Mouse (Mus musculus): Measurements from ENCODE around the gene Aip. TPM values are rescaled to one million over a fixed set of nuclear protein-coding genes. Genes with fewer than 3 reads are reported as not detected.

Gene Aip
- 87.5 and 88.6 TPM in 2 replicates for polyA plus RNA-seq (2015; fragmentation: Nextera tagmentation; extraction: Ambion mirVana)

- peak within 1 kb of the TSS; percentile 78 for H3K9ac ChIP-seq (ENCODE audit: low read length)
- no peaks in the 10 kb centered on the region for H3K27me3 ChIP-seq (ENCODE audit: control insufficient read depth, insufficient read depth, low read length)
- 1% methylated on average over 64 of the region's 64 CpGs for WGBS
- H3K9me3 ChIP-seq (replicated peaks; ENCODE audit: control insufficient read depth, low read length) = no peaks in the 10 kb centered on the region
- ATAC-seq (replicated peaks; ENCODE audit: extremely low read depth, insufficient read depth, low FRiP score) = peak; percentile 94
- peak within 1 kb of the TSS; percentile 25 for H3K27ac ChIP-seq (ENCODE audit: low read length)
- H3K4me3 ChIP-seq (ENCODE audit: low read length) = peak within 1 kb of the TSS; percentile 67
- peaks cover 8% of the 10 kb centered on the region for H3K36me3 ChIP-seq (ENCODE audit: control insufficient read depth, insufficient read depth)
- peak within 1 kb of the TSS; percentile 72 for H3K4me2 ChIP-seq (ENCODE audit: low read depth, low read length)
- H3K4me1 ChIP-seq (ENCODE audit: control insufficient read depth, insufficient read depth, low read length) = peaks cover 22% of the 10 kb centered on the region
Observed at GRCm38 (mm10) chr19:4125741-4126696, at the start of gene Aip. TSS of gene Aip (minus strand) at chr19:4125858.

GRCm38 (mm10) chr19:4172925-4173324 lies 47.3 kb upstream of the Aip start:
- Histone ChIP-seq H3K36me3 (ENCODE audit: control insufficient read depth, insufficient read depth) (no peaks in the 10 kb centered on the region), H3K4me2 (ENCODE audit: low read depth, low read length) (no peak overlapping the region; the same call in 1 of the 2 replicates), H3K4me1 (ENCODE audit: control insufficient read depth, insufficient read depth, low read length) (peaks cover 53% of the 10 kb centered on the region), H3K27ac (ENCODE audit: low read length) (peak overlapping the region; percentile 97), H3K27me3 (ENCODE audit: control insufficient read depth, insufficient read depth, low read length) (no peaks in the 10 kb centered on the region), H3K9me3 (replicated peaks; ENCODE audit: control insufficient read depth, low read length) (no peaks in the 10 kb centered on the region), H3K9ac (ENCODE audit: low read length) (peak overlapping the region; percentile 94), H3K4me3 (ENCODE audit: low read length) (no peak overlapping the region)
- ATAC-seq (replicated peaks; ENCODE audit: extremely low read depth, insufficient read depth, low FRiP score) = no peak
- WGBS = 66% methylated on average over 11 of the region's 11 CpGs

GRCm38 (mm10) chr19:4171393-4172290 lies 46.0 kb upstream of the Aip start:
- H3K27me3 ChIP-seq (ENCODE audit: control insufficient read depth, insufficient read depth, low read length) = no peaks in the 10 kb centered on the region
- H3K9ac ChIP-seq (ENCODE audit: low read length) = peak overlapping the region; percentile 94
- H3K4me2 ChIP-seq (ENCODE audit: low read depth, low read length) = peak overlapping the region; percentile 51
- H3K27ac ChIP-seq (ENCODE audit: low read length) = peak overlapping the region; percentile 97
- no peaks in the 10 kb centered on the region for H3K9me3 ChIP-seq (replicated peaks; ENCODE audit: control insufficient read depth, low read length)
- ATAC-seq (replicated peaks; ENCODE audit: extremely low read depth, insufficient read depth, low FRiP score) = peak; percentile 23
- WGBS = 31% methylated on average over 13 of the region's 13 CpGs
- H3K4me1 ChIP-seq (ENCODE audit: control insufficient read depth, insufficient read depth, low read length) = peaks cover 61% of the 10 kb centered on the region
- H3K4me3 ChIP-seq (ENCODE audit: low read length) = peak overlapping the region; percentile 4; the same call in 1 of the 2 replicates
- no peaks in the 10 kb centered on the region for H3K36me3 ChIP-seq (ENCODE audit: control insufficient read depth, insufficient read depth)

- ATAC-seq (replicated peaks; ENCODE audit: extremely low read depth, insufficient read depth, low FRiP score) = no peak
- H3K4me2 ChIP-seq (ENCODE audit: low read depth, low read length) = peak overlapping the region; percentile 51
- peak overlapping the region; percentile 94 for H3K9ac ChIP-seq (ENCODE audit: low read length)
- H3K9me3 ChIP-seq (replicated peaks; ENCODE audit: control insufficient read depth, low read length) = no peaks in the 10 kb centered on the region
- no peaks in the 10 kb centered on the region for H3K27me3 ChIP-seq (ENCODE audit: control insufficient read depth, insufficient read depth, low read length)
- H3K4me3 ChIP-seq (ENCODE audit: low read length) = no peak overlapping the region
- peaks cover 65% of the 10 kb centered on the region for H3K4me1 ChIP-seq (ENCODE audit: control insufficient read depth, insufficient read depth, low read length)
- H3K27ac ChIP-seq (ENCODE audit: low read length) = peak overlapping the region; percentile 97
- WGBS = 88% methylated on average over 10 of the region's 10 CpGs
- H3K36me3 ChIP-seq (ENCODE audit: control insufficient read depth, insufficient read depth) = no peaks in the 10 kb centered on the region
Observed at GRCm38 (mm10) chr19:4170723-4171392, 45.2 kb upstream of the Aip start.

- no peaks in the 10 kb centered on the region for H3K36me3 ChIP-seq (ENCODE audit: control insufficient read depth, insufficient read depth)
- no peaks in the 10 kb centered on the region for H3K27me3 ChIP-seq (ENCODE audit: control insufficient read depth, insufficient read depth, low read length)
- peak overlapping the region; percentile 58 for H3K4me3 ChIP-seq (ENCODE audit: low read length)
- H3K4me2 ChIP-seq (ENCODE audit: low read depth, low read length) = peak overlapping the region; percentile 93
- H3K4me1 ChIP-seq (ENCODE audit: control insufficient read depth, insufficient read depth, low read length) = peaks cover 55% of the 10 kb centered on the region
- WGBS = 8% methylated on average over 27 of the region's 27 CpGs
- peak; percentile 19 for ATAC-seq (replicated peaks; ENCODE audit: extremely low read depth, insufficient read depth, low FRiP score)
- H3K9ac ChIP-seq (ENCODE audit: low read length) = peak overlapping the region; percentile 94
- H3K9me3 ChIP-seq (replicated peaks; ENCODE audit: control insufficient read depth, low read length) = no peaks in the 10 kb centered on the region
- peak overlapping the region; percentile 97 for H3K27ac ChIP-seq (ENCODE audit: low read length)
Observed at GRCm38 (mm10) chr19:4169810-4170209, 44.2 kb upstream of the Aip start.

GRCm38 (mm10) chr19:4169378-4169784 lies 43.7 kb upstream of the Aip start:
- Histone ChIP-seq H3K4me2 (ENCODE audit: low read depth, low read length) (peak overlapping the region; percentile 93), H3K27me3 (ENCODE audit: control insufficient read depth, insufficient read depth, low read length) (no peaks in the 10 kb centered on the region), H3K4me3 (ENCODE audit: low read length) (peak overlapping the region; percentile 58), H3K36me3 (ENCODE audit: control insufficient read depth, insufficient read depth) (no peaks in the 10 kb centered on the region), H3K9ac (ENCODE audit: low read length) (peak overlapping the region; percentile 94), H3K9me3 (replicated peaks; ENCODE audit: control insufficient read depth, low read length) (no peaks in the 10 kb centered on the region), H3K27ac (ENCODE audit: low read length) (peak overlapping the region; percentile 97), H3K4me1 (ENCODE audit: control insufficient read depth, insufficient read depth, low read length) (peaks cover 53% of the 10 kb centered on the region)
- peak; percentile 90 for ATAC-seq (replicated peaks; ENCODE audit: extremely low read depth, insufficient read depth, low FRiP score)
- under 1% methylated on average over 43 of the region's 43 CpGs for WGBS

- H3K27ac ChIP-seq (ENCODE audit: low read length) = peak overlapping the region; percentile 92
- ATAC-seq (replicated peaks; ENCODE audit: extremely low read depth, insufficient read depth, low FRiP score) = no peak
- WGBS = 35% methylated on average over 9 of the region's 9 CpGs
- H3K4me3 ChIP-seq (ENCODE audit: low read length) = no peak overlapping the region
- no peaks in the 10 kb centered on the region for H3K9me3 ChIP-seq (replicated peaks; ENCODE audit: control insufficient read depth, low read length)
- 0 out of 2 replicates have a peak overlapping the region, but pooled peaks have one; percentile 5 for H3K4me2 ChIP-seq (ENCODE audit: low read depth, low read length)
- H3K4me1 ChIP-seq (ENCODE audit: control insufficient read depth, insufficient read depth, low read length) = peaks cover 46% of the 10 kb centered on the region
- H3K27me3 ChIP-seq (ENCODE audit: control insufficient read depth, insufficient read depth, low read length) = no peaks in the 10 kb centered on the region
- no peaks in the 10 kb centered on the region for H3K36me3 ChIP-seq (ENCODE audit: control insufficient read depth, insufficient read depth)
- peak overlapping the region; percentile 53; the same call in 1 of the 2 replicates for H3K9ac ChIP-seq (ENCODE audit: low read length)
Observed at GRCm38 (mm10) chr19:4166678-4167476, 41.2 kb upstream of the Aip start.

GRCm38 (mm10) chr19:4164721-4165120 lies 39.1 kb upstream of the Aip start:
- Histone ChIP-seq H3K27me3 (ENCODE audit: control insufficient read depth, insufficient read depth, low read length) (no peaks in the 10 kb centered on the region), H3K36me3 (ENCODE audit: control insufficient read depth, insufficient read depth) (peaks cover 10% of the 10 kb centered on the region), H3K4me1 (ENCODE audit: control insufficient read depth, insufficient read depth, low read length) (peaks cover 25% of the 10 kb centered on the region), H3K27ac (ENCODE audit: low read length) (no peak overlapping the region), H3K9me3 (replicated peaks; ENCODE audit: control insufficient read depth, low read length) (no peaks in the 10 kb centered on the region), H3K9ac (ENCODE audit: low read length) (no peak overlapping the region), H3K4me2 (ENCODE audit: low read depth, low read length) (no peak overlapping the region), H3K4me3 (ENCODE audit: low read length) (no peak overlapping the region)
- WGBS = 69% methylated on average over 2 of the region's 2 CpGs
- ATAC-seq (replicated peaks; ENCODE audit: extremely low read depth, insufficient read depth, low FRiP score) = no peak

Measured in heart, embryonic 16.5 days (tissue).